In the genomic region with DNA sequence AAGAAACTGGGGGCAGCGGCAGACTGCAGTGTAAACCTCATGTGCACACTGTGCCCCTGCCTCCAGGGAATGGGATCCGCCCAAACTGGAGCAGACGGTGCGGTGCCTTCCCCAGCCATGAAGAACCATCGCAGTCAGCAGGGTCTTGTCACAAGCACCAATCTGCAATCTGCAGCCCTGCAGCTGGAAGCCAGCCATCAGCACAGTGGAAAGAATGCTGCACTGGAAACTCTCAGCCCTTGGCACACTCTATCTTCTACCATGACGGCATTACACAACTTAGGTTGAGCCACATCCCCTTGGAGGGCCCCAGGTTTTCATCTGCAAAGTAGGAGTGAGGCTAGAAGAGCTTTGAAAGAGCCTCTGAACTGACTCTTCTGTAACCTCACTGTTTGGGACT, we compare ENCODE assay signal across 8 mouse cellular contexts.
A peak's percentile ranks its signal among the peaks of the same experiment; 100 is the strongest.
DNase-seq lines count a peak whose midpoint lies in the region; ATAC-seq and TF ChIP-seq lines count a peak whose summit lies in the region.

No protein-coding gene starts in this region.

- ATAC-seq in forebrain, postnatal 0 days = peak; percentile 58; the same call in 1 of the 2 replicates
- ATAC-seq in liver, postnatal 0 days = peak; percentile 80
- ATAC-seq in stomach, postnatal 0 days (ENCODE audit: low FRiP score, low TSS enrichment) = peak; percentile 86; the same call in 1 of the 2 replicates

- TF ChIP-seq EP300 in liver, postnatal 0 days (IDR thresholded peaks at IDR 0.05; ENCODE audit: low read depth) = no peak
- peak; percentile 31 for TF ChIP-seq EP300 in stomach, postnatal 0 days (optimal IDR thresholded peaks at IDR 0.05)

- intact Hi-C loops in heart, postnatal 36 days (cut with DNase I) = no loop called here

- H3K9me3 ChIP-seq in forebrain, postnatal 0 days (ENCODE audit: low read length) = no peaks in the 10 kb centered on the region
- no peaks in the 10 kb centered on the region for H3K9me3 ChIP-seq in liver, postnatal 0 days (ENCODE audit: low read length)
- H3K9me3 ChIP-seq in stomach, postnatal 0 days (ENCODE audit: control insufficient read depth, low read length) = no peaks in the 10 kb centered on the region

- WGBS in forebrain, postnatal 0 days = 49% methylated on average over 6 of the region's 6 CpGs
- 58% methylated on average over 6 of the region's 6 CpGs for WGBS in liver, postnatal 0 days (ENCODE audit: insufficient replicate concordance)
- 18% methylated on average over 6 of the region's 6 CpGs for WGBS in stomach, postnatal 0 days

- H3K4me3 ChIP-seq in forebrain, postnatal 0 days (ENCODE audit: low read depth, low read length) = no peak overlapping the region
- no peak overlapping the region for H3K4me3 ChIP-seq in liver, postnatal 0 days (ENCODE audit: low read depth, low read length)
- H3K4me3 ChIP-seq in stomach, postnatal 0 days (ENCODE audit: low read depth, low read length) = no peak overlapping the region

- no peaks in the 10 kb centered on the region for H3K4me1 ChIP-seq in forebrain, postnatal 0 days (ENCODE audit: insufficient read depth)
- H3K4me1 ChIP-seq in liver, postnatal 0 days (ENCODE audit: insufficient read depth) = peaks cover 12% of the 10 kb centered on the region
- no peaks in the 10 kb centered on the region for H3K4me1 ChIP-seq in stomach, postnatal 0 days (replicated peaks; ENCODE audit: control insufficient read depth, insufficient read depth)

- no peak for TF ChIP-seq CTCF in forebrain, postnatal 0 days (IDR thresholded peaks at IDR 0.05; ENCODE audit: low read depth)
- no peak for TF ChIP-seq CTCF in liver, postnatal 0 days (IDR thresholded peaks at IDR 0.05; ENCODE audit: low read depth)
- TF ChIP-seq CTCF in stomach, postnatal 0 days (IDR thresholded peaks at IDR 0.05; ENCODE audit: low read depth) = peak; percentile 44

- no peak overlapping the region for H3K9ac ChIP-seq in forebrain, postnatal 0 days
- no peak overlapping the region for H3K9ac ChIP-seq in liver, postnatal 0 days (replicated peaks)
- no peak overlapping the region for H3K9ac ChIP-seq in stomach, postnatal 0 days (ENCODE audit: low read length)

- H3K4me2 ChIP-seq in forebrain, postnatal 0 days (ENCODE audit: low read depth) = no peak overlapping the region
- 0 out of 2 replicates have a peak overlapping the region, but pooled peaks have one; percentile 13 for H3K4me2 ChIP-seq in liver, postnatal 0 days (ENCODE audit: low read depth, low read length)
- H3K4me2 ChIP-seq in stomach, postnatal 0 days (replicated peaks; ENCODE audit: low read depth) = no peak overlapping the region

- DNase-seq in right cerebral cortex, postnatal 4 days = peak; percentile 25
- DNase-seq in right cerebral cortex, adult 2 months (ENCODE audit: low spot score in 2 of 2) = no peak
- peak; percentile 41 for DNase-seq in forebrain, postnatal 0 days
- DNase-seq in heart, postnatal 36 days = peak; percentile 70 to 75
- peak; percentile 46 for DNase-seq in liver, postnatal 0 days
- peak; percentile 55 for DNase-seq in stomach, postnatal 0 days (ENCODE audit: low spot score)
- DNase-seq in layer of hippocampus, postnatal 14 days (ENCODE audit: low spot score in 2 of 2) = no peak
- DNase-seq in thymus, postnatal 4 days = no peak

- peaks cover 10% of the 10 kb centered on the region; the same call in 1 of the 2 replicates for H3K36me3 ChIP-seq in forebrain, postnatal 0 days (ENCODE audit: insufficient read depth)
- no peaks in the 10 kb centered on the region for H3K36me3 ChIP-seq in liver, postnatal 0 days (replicated peaks; ENCODE audit: insufficient read depth, low read length)
- no peaks in the 10 kb centered on the region for H3K36me3 ChIP-seq in stomach, postnatal 0 days (ENCODE audit: control insufficient read depth, insufficient read depth, low read length)

- H3K27me3 ChIP-seq in forebrain, postnatal 0 days (ENCODE audit: insufficient read depth, low read length) = no peaks in the 10 kb centered on the region
- H3K27me3 ChIP-seq in liver, postnatal 0 days (ENCODE audit: insufficient read depth, low read length) = no peaks in the 10 kb centered on the region
- no peaks in the 10 kb centered on the region for H3K27me3 ChIP-seq in stomach, postnatal 0 days (ENCODE audit: control insufficient read depth, insufficient read depth, low read length)

- H3K27ac ChIP-seq in forebrain, postnatal 0 days (ENCODE audit: low read depth, low read length) = no peak overlapping the region
- peak overlapping the region; percentile 29; the same call in 1 of the 2 replicates for H3K27ac ChIP-seq in liver, postnatal 0 days (ENCODE audit: low read depth)
- peak overlapping the region; percentile 35; the same call in 1 of the 2 replicates for H3K27ac ChIP-seq in stomach, postnatal 0 days (replicated peaks)

Comparison
In these comparisons a context has a peak if more than half of its experiments do, and no peak if none do; other contexts are left out.
1. DNase-seq: peak in right cerebral cortex, postnatal 4 days (single experiment), forebrain, postnatal 0 days (single experiment), heart, postnatal 36 days (2 of 2), liver, postnatal 0 days (single experiment) and stomach, postnatal 0 days (single experiment); none in right cerebral cortex, adult 2 months (0 of 2), layer of hippocampus, postnatal 14 days (0 of 2) and thymus, postnatal 4 days (single experiment).
2. Peak in every context shown above with its lines, with median percentiles within 50 percentile points of each other: ATAC-seq.